8 mouse cellular contexts compared by ENCODE assay signal in genomic region chr17:34850517-34851125, GRCm38 (mm10). TPM values are rescaled to one million over a fixed set of nuclear protein-coding genes. Genes with fewer than 3 reads are reported as not detected.
DNase-seq lines count a peak whose midpoint lies in the region; ATAC-seq and TF ChIP-seq lines count a peak whose summit lies in the region.
"Had no signal": no experiment of that assay in that cellular context is flagged by ENCODE, and none has a peak within 500 bp of the region (broad histone marks: within the 10 kb centered on the region; RNA-seq: fewer than 3 reads in every experiment).

No protein-coding gene starts in this region.

- peak overlapping the region; percentile 56; the same call in 1 of the 2 replicates for H3K27ac ChIP-seq in spleen, adult 2 months (ENCODE audit: insufficient read depth, low read length)
- H3K27ac ChIP-seq in liver, embryonic 11.5 days (ENCODE audit: low read depth, low read length), result peak overlapping the region; percentile 68
- H3K27ac ChIP-seq in stomach, postnatal 0 days (replicated peaks), result peak overlapping the region; percentile 73

- ATAC-seq in erythroblast, adult 5-6 weeks (replicated peaks; ENCODE audit: low FRiP score, poor library complexity, severe bottlenecking), result peak; percentile 42
- peak; percentile 16 for ATAC-seq in liver, embryonic 11.5 days (replicated peaks; ENCODE audit: low FRiP score)
- ATAC-seq in stomach, postnatal 0 days (ENCODE audit: low FRiP score, low TSS enrichment), result peak; percentile 7; the same call in 1 of the 2 replicates

- H3K9me3 ChIP-seq in liver, embryonic 11.5 days (ENCODE audit: control insufficient read depth, low read length), result no peaks in the 10 kb centered on the region
- H3K9me3 ChIP-seq in stomach, postnatal 0 days (ENCODE audit: control insufficient read depth, low read length), result no peaks in the 10 kb centered on the region

- H3K36me3 ChIP-seq in spleen, adult 2 months (ENCODE audit: control insufficient read depth, insufficient read depth, low read length), result peaks cover 33% of the 10 kb centered on the region
- peaks cover 34% of the 10 kb centered on the region for H3K36me3 ChIP-seq in liver, embryonic 11.5 days (ENCODE audit: control insufficient read depth, insufficient read depth, low read length)
- H3K36me3 ChIP-seq in stomach, postnatal 0 days (ENCODE audit: control insufficient read depth, insufficient read depth, low read length), result peaks cover 18% of the 10 kb centered on the region; the same call in 1 of the 2 replicates

- peak overlapping the region; percentile 87 for H3K9ac ChIP-seq in liver, embryonic 11.5 days (ENCODE audit: low read depth, low read length)
- H3K9ac ChIP-seq in stomach, postnatal 0 days (ENCODE audit: low read length), result peak overlapping the region; percentile 85

- peak overlapping the region; percentile 97 for H3K4me2 ChIP-seq in liver, embryonic 11.5 days
- H3K4me2 ChIP-seq in stomach, postnatal 0 days (replicated peaks; ENCODE audit: low read depth), result peak overlapping the region; percentile 98

- peaks cover 12% of the 10 kb centered on the region; the same call in 1 of the 2 replicates for H3K4me1 ChIP-seq in spleen, adult 2 months (ENCODE audit: control insufficient read depth, insufficient read depth, insufficient read length)
- H3K4me1 ChIP-seq in liver, embryonic 11.5 days (replicated peaks; ENCODE audit: control insufficient read depth, insufficient read depth, low read length), result peaks cover 12% of the 10 kb centered on the region
- 0 out of 2 replicates have a peak, but pooled peaks cover 2% of the 10 kb centered on the region for H3K4me1 ChIP-seq in stomach, postnatal 0 days (replicated peaks; ENCODE audit: control insufficient read depth, insufficient read depth)

- peak overlapping the region; percentile 79 for H3K4me3 ChIP-seq in spleen, adult 2 months (ENCODE audit: extremely low read depth, insufficient read depth, insufficient read length)
- peak overlapping the region; percentile 89 for H3K4me3 ChIP-seq in liver, embryonic 11.5 days (ENCODE audit: low read depth, low read length)
- H3K4me3 ChIP-seq in stomach, postnatal 0 days (ENCODE audit: low read depth, low read length), result peak overlapping the region; percentile 87

- TF ChIP-seq EP300 in stomach, postnatal 0 days (optimal IDR thresholded peaks at IDR 0.05), result no peak

- no peak for DNase-seq in spleen, adult 2 months (ENCODE audit: low read depth in 1 of 2, low spot score in 2 of 2)
- no peak for DNase-seq in spleen, postnatal 36 days (ENCODE audit: low spot score in 2 of 2)
- no peak for DNase-seq in liver, embryonic 11.5 days (ENCODE audit: low spot score)
- DNase-seq in stomach, postnatal 0 days (ENCODE audit: low spot score), result no peak
- no peak for DNase-seq in adrenal gland, postnatal 36 days
- DNase-seq in kidney, postnatal 4 days, result no peak

- 1% methylated on average over 24 of the region's 25 CpGs for WGBS in spleen, adult 2 months
- WGBS in liver, embryonic 11.5 days, result 2% methylated on average over 25 of the region's 25 CpGs
- under 1% methylated on average over 25 of the region's 25 CpGs for WGBS in stomach, postnatal 0 days

- no peak for TF ChIP-seq POLR2A in spleen, adult 2 months (IDR thresholded peaks at IDR 0.05; ENCODE audit: low read depth, low read length)

- TF ChIP-seq CTCF in spleen, adult 2 months (IDR thresholded peaks at IDR 0.05; ENCODE audit: extremely low read depth, insufficient read depth, insufficient read length, insufficient replicate concordance), result no peak
- TF ChIP-seq CTCF in stomach, postnatal 0 days (IDR thresholded peaks at IDR 0.05; ENCODE audit: low read depth), result no peak

- H3K27me3 ChIP-seq in spleen, adult 2 months (ENCODE audit: control insufficient read depth, insufficient read depth, low read length), result no peaks in the 10 kb centered on the region
- no peaks in the 10 kb centered on the region for H3K27me3 ChIP-seq in liver, embryonic 11.5 days (replicated peaks; ENCODE audit: control insufficient read depth, insufficient read depth, low read length)
- no peaks in the 10 kb centered on the region for H3K27me3 ChIP-seq in stomach, postnatal 0 days (ENCODE audit: control insufficient read depth, insufficient read depth, low read length)

RNA-seq across cellular contexts. Expression of gene Nelfe, which starts 0.4 kb away (rescaled TPM):
- polyA plus RNA-seq in spleen, adult 2 months (2012; rRNA removed), result 14.1 and 15.0 TPM in 2 replicates
- total RNA-seq in erythroblast, adult 5-6 weeks (2015; ENCODE audit: low replicate concordance), result 23.0 and 30.0 TPM in 2 replicates
- total RNA-seq in erythroblast, adult 5-6 weeks (2017; ENCODE audit: low replicate concordance), result 16.3 and 19.7 TPM in 2 replicates
- 108 and 114 TPM in 2 replicates for polyA plus RNA-seq in liver, embryonic 11.5 days (2014; fragmentation: Nextera tagmentation; extraction: Ambion mirVana)
- polyA plus RNA-seq in stomach, postnatal 0 days (2015; fragmentation: Nextera tagmentation; extraction: Ambion mirVana), result 50.0 and 53.8 TPM in 2 replicates
- total RNA-seq in adrenal gland, postnatal 36 days (2021), result 10 to 100 TPM; 52.6 to 53.4 TPM

RNA-seq across cellular contexts. Expression of gene Skiv2l, which starts 0.6 kb away (rescaled TPM):
- 81.7 and 110 TPM in 2 replicates for polyA plus RNA-seq in spleen, adult 2 months (2012; rRNA removed)
- total RNA-seq in erythroblast, adult 5-6 weeks (2015; ENCODE audit: low replicate concordance), result 4.8 and 9.8 TPM in 2 replicates
- total RNA-seq in erythroblast, adult 5-6 weeks (2017; ENCODE audit: low replicate concordance), result 16.0 and 20.4 TPM in 2 replicates
- 43.7 and 44.8 TPM in 2 replicates for polyA plus RNA-seq in liver, embryonic 11.5 days (2014; fragmentation: Nextera tagmentation; extraction: Ambion mirVana)
- polyA plus RNA-seq in stomach, postnatal 0 days (2015; fragmentation: Nextera tagmentation; extraction: Ambion mirVana), result 22.5 and 23.6 TPM in 2 replicates
- total RNA-seq in adrenal gland, postnatal 36 days (2021), result 10 to 100 TPM; 59.5 to 59.9 TPM

RNA-seq across cellular contexts. Expression of gene Cfb, which starts 11.7 kb away (rescaled TPM):
- polyA plus RNA-seq in spleen, adult 2 months (2012; rRNA removed), result 22.8 and 25.3 TPM in 2 replicates
- total RNA-seq in erythroblast, adult 5-6 weeks (2015; ENCODE audit: low replicate concordance), result not detected in 2 replicates
- total RNA-seq in erythroblast, adult 5-6 weeks (2017; ENCODE audit: low replicate concordance), result 0.43 and 0.56 TPM in 2 replicates
- 67.6 and 74.9 TPM in 2 replicates for polyA plus RNA-seq in liver, embryonic 11.5 days (2014; fragmentation: Nextera tagmentation; extraction: Ambion mirVana)
- polyA plus RNA-seq in stomach, postnatal 0 days (2015; fragmentation: Nextera tagmentation; extraction: Ambion mirVana), result 20.7 and 23.9 TPM in 2 replicates
- 10 to 100 TPM; 11.4 to 20.9 TPM for total RNA-seq in adrenal gland, postnatal 36 days (2021)
- total RNA-seq: hematopoietic stem cell, adult 5-6 weeks had no signal

RNA-seq across cellular contexts. Expression of gene Dxo, which starts 13.8 kb away (rescaled TPM):
- 54.2 and 68.3 TPM in 2 replicates for polyA plus RNA-seq in spleen, adult 2 months (2012; rRNA removed)
- 6.5 and 6.9 TPM in 2 replicates for total RNA-seq in erythroblast, adult 5-6 weeks (2015; ENCODE audit: low replicate concordance)
- 3.5 and 19.9 TPM in 2 replicates for total RNA-seq in erythroblast, adult 5-6 weeks (2017; ENCODE audit: low replicate concordance)
- 55.4 and 56.3 TPM in 2 replicates for polyA plus RNA-seq in liver, embryonic 11.5 days (2014; fragmentation: Nextera tagmentation; extraction: Ambion mirVana)
- 29.6 and 32.2 TPM in 2 replicates for polyA plus RNA-seq in stomach, postnatal 0 days (2015; fragmentation: Nextera tagmentation; extraction: Ambion mirVana)
- 10 to 100 TPM; 66.9 to 67.3 TPM for total RNA-seq in adrenal gland, postnatal 36 days (2021)

RNA-seq across cellular contexts. Expression of gene Stk19, which starts 13.9 kb away (rescaled TPM):
- polyA plus RNA-seq in spleen, adult 2 months (2012; rRNA removed), result 31.6 and 37.7 TPM in 2 replicates
- 8.3 and 8.6 TPM in 2 replicates for total RNA-seq in erythroblast, adult 5-6 weeks (2015; ENCODE audit: low replicate concordance)
- total RNA-seq in erythroblast, adult 5-6 weeks (2017; ENCODE audit: low replicate concordance), result 5.9 TPM in 2 replicates
- polyA plus RNA-seq in liver, embryonic 11.5 days (2014; fragmentation: Nextera tagmentation; extraction: Ambion mirVana), result 25.1 and 27.1 TPM in 2 replicates
- 20.8 and 23.1 TPM in 2 replicates for polyA plus RNA-seq in stomach, postnatal 0 days (2015; fragmentation: Nextera tagmentation; extraction: Ambion mirVana)
- 10 to 100 TPM; 35.8 to 57.5 TPM for total RNA-seq in adrenal gland, postnatal 36 days (2021)
